Mouse (Mus musculus) embryonic fibroblast, embryonic 13.5 days (primary cell): ENCODE results near the gene Cd247. TPM values are rescaled to one million over a fixed set of nuclear protein-coding genes. Genes with fewer than 3 reads are reported as not detected.

Experiments used
- H3K27ac ChIP-seq: 2 replicates; pipeline ENCODE4 v1.5.1; 2012; ENCODE audit warnings: low read length, control low read depth, inconsistent platforms; ENCODE audit not compliant: insufficient read depth
- H3K4me1 ChIP-seq: 2 replicates; pipeline ENCODE4 v1.6.1; 2011; ENCODE audit warnings: low read length; ENCODE audit not compliant: control insufficient read depth, insufficient read depth
- H3K4me3 ChIP-seq: 2 replicates; pipeline ENCODE4 v1.5.1; 2011; ENCODE audit warnings: mild to moderate bottlenecking, control low read depth, low read length; ENCODE audit not compliant: insufficient read depth
- CTCF ChIP-seq: IDR thresholded peaks from 2 replicates; pipeline ENCODE4 v1.5.1; 2011; ENCODE audit warnings: mild to moderate bottlenecking, control low read depth, low read length, moderate library complexity, borderline replicate concordance; ENCODE audit not compliant: insufficient read depth
- POLR2A ChIP-seq: IDR thresholded peaks from 2 replicates; pipeline ENCODE4 v1.6.1; 2011; ENCODE audit warnings: low read depth, mild to moderate bottlenecking, control low read depth, low read length, moderate library complexity
- polyA plus RNA-seq: library from polyadenylated mRNA; stranded (reverse); fragments of >200 nt; gene quantifications from 2 replicates; pipeline ENCODE4 v1.2.4, GENCODE M21; 2011; ENCODE audit warnings: low read depth; ENCODE audit not compliant: missing spikeins, insufficient read length

The Cd247 gene
- polyA plus RNA-seq, 1 experiment = not detected

DNA sequence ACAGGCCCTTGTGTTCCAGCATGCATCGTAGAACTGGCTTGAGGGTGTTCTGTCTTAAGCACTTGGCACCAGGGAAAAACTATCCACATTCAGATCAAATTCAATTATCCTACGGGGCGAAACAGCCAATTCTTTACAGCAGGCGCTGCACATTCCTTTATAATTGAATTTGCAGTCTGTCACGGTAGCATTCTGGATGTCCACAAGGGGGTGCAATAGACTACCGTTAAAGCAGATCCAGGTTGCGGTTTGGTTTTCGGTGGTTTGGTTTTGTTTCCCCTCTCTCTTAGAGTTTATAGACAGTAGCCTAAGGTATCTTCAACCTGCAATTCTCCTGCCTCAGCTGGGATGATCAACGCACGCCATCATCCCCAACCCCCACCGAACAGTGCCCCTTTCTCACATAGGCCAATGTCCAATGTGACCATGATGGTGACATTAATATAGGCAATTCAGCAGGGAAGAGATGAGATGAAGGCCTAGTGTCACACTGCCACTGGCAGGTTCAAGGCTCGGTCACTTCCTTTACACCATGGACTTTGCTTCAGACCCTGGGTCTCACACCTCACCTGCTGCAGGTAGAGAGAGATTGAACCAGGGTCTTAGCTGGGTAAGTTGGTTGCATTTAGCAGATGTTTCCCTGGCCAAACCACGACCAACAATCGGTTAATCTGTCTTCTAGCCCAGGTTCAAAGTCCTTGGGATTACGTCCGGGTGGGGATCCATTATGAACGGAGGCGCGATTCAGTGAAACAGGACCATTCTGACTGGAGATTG lies 12.8 kb upstream of the Cd247 start:
- H3K4me1 ChIP-seq = 0 out of 2 replicates have a peak, but pooled peaks cover 2% of the 10 kb centered on the region
- no peak overlapping the region for H3K27ac ChIP-seq
- TF ChIP-seq POLR2A (no peak; the same call in 1 of the 2 replicates), CTCF (no peak)
- no peak overlapping the region for H3K4me3 ChIP-seq

DNA sequence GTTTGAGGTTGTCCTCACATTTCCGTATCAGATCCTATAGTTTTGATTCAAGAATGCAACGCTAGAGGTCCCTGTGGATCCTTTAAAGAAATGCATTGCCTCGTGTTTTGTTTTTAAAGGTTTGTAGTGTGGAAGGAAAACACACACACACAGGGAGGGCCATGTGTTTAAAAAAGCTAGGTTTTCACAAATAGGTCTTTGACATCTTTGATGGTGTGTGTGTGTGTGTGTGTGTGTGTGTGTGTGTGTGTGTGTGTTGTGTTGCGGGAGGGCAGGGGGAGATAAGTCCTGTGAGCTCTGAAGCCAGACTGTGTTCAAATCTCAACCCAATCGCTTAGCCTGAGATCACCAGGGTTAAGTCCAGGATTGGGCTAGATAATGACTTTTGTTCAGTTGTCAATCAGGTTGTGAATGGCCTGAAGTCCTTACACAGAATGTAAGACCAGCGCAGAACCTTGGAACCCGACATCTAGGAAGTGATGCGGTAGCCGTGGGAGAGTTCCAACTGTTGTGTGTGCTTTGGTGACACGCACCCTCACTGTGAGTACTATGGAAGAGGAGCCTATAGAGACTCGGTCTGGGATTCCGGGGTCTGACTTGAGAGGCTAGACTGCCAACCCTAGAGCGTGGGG lies 8.4 kb upstream of the Cd247 start:
- TF ChIP-seq CTCF (no peak), POLR2A (no peak)
- H3K4me1 ChIP-seq = 0 out of 2 replicates have a peak, but pooled peaks cover 2% of the 10 kb centered on the region
- no peak overlapping the region for H3K27ac ChIP-seq
- peak overlapping the region; percentile 43 for H3K4me3 ChIP-seq

DNA sequence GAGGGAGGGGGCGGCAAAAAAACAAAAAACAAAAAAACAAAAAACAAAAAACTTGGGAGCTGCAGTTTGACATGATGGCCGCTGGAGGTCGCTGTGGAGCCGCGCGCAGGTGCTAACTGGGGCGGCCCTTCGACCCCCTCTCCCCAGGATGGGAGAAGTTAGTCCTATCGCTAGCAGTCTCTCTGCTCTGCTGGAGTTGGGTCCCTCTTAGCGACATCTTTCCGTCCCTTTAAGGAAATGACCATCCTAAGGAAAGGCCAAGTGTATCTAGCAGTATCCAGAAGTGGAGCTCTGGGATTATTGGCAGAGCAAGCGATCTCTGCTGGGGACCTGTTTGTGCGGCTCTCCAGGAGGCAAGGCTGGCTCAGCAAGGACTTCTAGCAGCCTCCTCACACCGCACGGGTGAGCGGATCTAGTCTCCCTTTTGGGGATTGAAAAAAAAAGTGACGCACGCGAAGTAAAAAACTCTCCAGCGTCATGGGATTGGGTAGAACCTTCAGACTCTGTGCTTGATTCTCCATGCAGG lies 7.8 kb upstream of the Cd247 start:
- TF ChIP-seq POLR2A = no peak
- peak; percentile 60 for TF ChIP-seq CTCF
- H3K4me3 ChIP-seq = peak overlapping the region; percentile 43
- no peak overlapping the region for H3K27ac ChIP-seq
- H3K4me1 ChIP-seq = 0 out of 2 replicates have a peak, but pooled peaks cover 2% of the 10 kb centered on the region

DNA sequence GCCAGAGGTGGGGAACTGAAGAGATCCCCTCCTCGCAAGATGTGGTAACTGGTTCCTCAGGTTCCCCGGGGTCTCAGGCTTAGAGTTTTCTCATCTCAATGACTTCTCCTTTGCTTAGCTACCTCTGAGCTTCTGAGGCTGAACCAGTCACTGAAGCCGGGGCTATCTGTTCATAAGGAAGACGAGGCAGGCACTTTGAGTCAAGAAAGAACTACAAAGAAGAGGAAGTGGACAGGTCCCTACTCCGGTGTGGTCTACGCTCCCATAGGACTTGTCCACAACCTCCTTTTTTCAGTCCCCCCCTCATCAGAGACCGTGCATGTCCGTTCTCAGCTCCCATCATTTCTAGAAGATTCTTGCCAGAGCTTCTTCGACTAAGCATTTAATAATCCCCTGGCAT lies 7.1 kb upstream of the Cd247 start:
- Histone ChIP-seq H3K27ac (no peak overlapping the region), H3K4me3 (no peak overlapping the region), H3K4me1 (no peaks in the 10 kb centered on the region; the same call in 1 of the 2 replicates)
- TF ChIP-seq CTCF = no peak

DNA sequence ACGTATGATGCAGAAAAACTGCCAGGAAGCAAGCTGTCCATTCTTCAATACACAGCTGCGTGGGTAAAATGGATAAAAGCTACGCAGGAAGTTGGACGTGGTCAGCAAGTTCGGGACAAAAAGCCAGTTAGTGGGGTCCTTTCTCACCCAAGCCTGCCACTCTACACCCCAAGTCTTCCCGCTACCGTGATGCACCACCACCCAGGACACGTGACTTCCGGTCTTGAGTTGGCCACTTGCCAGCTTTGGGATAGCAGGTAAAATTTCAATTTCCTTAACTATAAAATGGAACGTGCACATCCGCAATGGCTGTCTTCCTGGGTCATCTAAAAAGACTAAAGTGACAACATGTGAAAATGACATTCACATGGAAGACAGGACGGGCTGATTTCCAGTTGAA lies 6.6 kb upstream of the Cd247 start:
- Histone ChIP-seq H3K4me1 (no peaks in the 10 kb centered on the region; the same call in 1 of the 2 replicates), H3K4me3 (no peak overlapping the region), H3K27ac (no peak overlapping the region)
- no peak for TF ChIP-seq POLR2A

DNA sequence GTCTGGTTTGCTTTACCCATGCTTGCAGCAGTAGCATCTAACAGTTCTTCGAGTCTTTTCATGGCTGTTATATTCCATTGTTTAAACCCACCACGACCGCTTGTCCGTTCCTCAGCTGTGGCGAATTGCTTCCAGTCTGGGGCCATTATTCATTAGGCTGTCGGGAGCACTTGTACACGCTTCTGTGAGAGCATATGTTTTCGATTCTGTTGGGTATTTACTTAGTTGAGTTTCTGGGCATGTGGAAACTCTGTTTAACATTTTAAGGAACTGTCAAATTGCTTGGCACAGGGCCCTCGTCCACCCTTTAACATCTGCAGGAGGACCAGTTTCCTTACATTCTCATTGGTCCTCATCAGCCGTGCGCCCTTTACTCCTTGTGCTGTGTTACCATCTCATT lies 2.2 kb upstream of the Cd247 start:
- H3K4me3 ChIP-seq = no peak overlapping the region

DNA sequence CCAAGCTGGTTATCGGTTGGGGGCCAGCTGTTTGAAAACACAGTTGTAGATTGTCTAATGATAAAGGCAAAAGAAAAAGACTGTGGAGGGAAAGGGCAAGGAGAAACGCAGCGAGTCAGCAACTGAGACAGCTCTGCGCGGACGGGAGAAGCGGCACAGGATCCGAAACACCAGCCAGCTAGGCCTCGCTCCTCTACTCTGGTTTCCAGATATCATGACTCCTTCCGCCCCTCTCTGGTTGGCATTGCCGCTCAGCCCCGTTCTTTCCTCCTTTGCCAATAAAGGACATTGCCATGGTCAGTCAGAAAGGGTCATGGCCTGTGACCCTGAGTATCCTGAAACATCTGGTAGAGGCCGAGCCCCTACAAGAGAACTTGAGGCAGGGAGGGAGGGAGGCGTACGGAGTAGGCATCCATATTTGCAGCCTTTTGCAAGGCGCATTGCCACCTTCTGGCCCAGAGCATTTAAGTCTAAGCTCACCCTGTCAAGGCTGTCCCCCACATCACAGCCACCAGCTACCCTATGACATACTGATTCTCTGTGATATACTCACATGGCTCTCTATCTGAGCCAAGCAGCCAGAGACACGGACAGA lies 682 bp downstream of the Cd247 start:
- Histone ChIP-seq H3K27ac (no peak overlapping the region), H3K4me3 (no peak overlapping the region), H3K4me1 (no peaks in the 10 kb centered on the region; the same call in 1 of the 2 replicates)
- TF ChIP-seq POLR2A = no peak
- no peak for TF ChIP-seq CTCF

More for the DNA sequence above, 2.2 kb upstream of the Cd247 start:
- H3K4me1 ChIP-seq = no peaks in the 10 kb centered on the region; the same call in 1 of the 2 replicates
- H3K27ac ChIP-seq = no peak overlapping the region
- TF ChIP-seq CTCF = no peak
- TF ChIP-seq POLR2A = no peak

DNA sequence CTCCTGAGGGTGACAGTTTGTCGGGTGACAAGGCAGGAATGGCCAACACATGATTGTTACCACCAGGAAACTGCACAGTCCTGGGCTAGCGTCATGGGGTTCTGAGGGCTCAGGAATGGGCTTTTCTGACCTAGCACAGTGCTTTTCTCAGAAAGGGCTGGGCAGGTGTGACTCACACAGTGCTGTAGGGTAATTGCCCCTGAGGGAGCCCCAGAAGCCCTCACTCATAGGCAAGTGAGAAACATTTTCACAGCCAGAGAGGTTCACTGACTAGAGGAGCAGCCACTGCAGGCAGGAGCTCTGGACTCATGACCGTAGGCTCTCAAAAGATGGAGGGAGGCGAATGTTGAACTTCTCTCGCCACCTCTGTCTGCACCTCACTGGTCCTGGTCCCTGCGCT lies 1.5 kb downstream of the Cd247 start:
- Histone ChIP-seq H3K4me3 (no peak overlapping the region), H3K27ac (no peak overlapping the region), H3K4me1 (no peaks in the 10 kb centered on the region; the same call in 1 of the 2 replicates)
- TF ChIP-seq CTCF (no peak), POLR2A (no peak)

DNA sequence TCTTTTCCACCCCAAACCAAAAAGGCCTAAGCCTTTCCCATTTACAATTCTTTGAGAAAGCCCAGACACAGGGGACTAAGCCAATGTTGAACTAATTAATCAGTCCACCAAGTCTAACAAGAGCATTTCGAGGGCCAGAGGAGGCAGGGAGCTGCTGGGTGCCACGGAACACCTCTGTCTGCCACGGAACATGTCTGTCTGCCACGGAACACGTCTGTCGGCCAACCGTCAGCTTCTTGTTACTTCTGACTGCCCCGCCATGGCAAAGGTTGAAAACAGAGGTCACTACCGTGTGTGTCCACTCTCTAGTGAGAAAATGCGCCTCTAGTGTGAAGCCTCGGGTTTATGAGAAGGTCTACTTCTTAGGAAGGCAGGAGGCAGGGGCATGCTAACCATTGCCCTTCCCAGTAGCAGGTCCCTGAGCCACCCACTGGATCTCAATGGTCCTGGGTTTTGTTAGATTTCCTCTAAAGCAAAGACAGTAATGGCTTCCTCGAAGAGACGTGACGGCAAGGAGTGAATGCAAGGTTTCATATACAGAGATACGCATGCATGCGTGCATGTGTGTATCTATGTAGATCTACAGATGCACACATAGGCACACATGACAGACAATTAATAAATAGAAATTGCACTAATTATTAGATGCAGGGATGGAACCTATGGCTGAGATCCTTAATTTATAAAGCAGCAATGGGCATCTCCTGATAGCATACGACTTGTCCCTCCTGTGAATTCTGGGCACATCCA lies 2.2 kb downstream of the Cd247 start:
- Histone ChIP-seq H3K4me1 (no peaks in the 10 kb centered on the region; the same call in 1 of the 2 replicates), H3K27ac (no peak overlapping the region), H3K4me3 (no peak overlapping the region)
- no peak for TF ChIP-seq CTCF
- TF ChIP-seq POLR2A = no peak
